Mouse (Mus musculus) bone marrow macrophage, adult 2 months (primary cell): ENCODE results near the gene Wfdc8.

ENCODE experiments used
- CTCF ChIP-seq: IDR thresholded peaks from 2 replicates; pipeline ENCODE4 v1.5.1; 2012; ENCODE audit warnings: low read depth, mild to moderate bottlenecking, low read length, moderate library complexity
- POLR2A ChIP-seq: IDR thresholded peaks from 2 replicates; pipeline ENCODE4 v1.6.1; 2012; ENCODE audit warnings: mild to moderate bottlenecking, low read depth, low read length, borderline replicate concordance

GRCm38 (mm10) chr2:164549338-164549737 lies 64.1 kb downstream of the Wfdc8 start:
- no peak for TF ChIP-seq CTCF
- TF ChIP-seq POLR2A = no peak
